In genomic region chr7:18959446-18959845, GRCm38 (mm10) we compare ENCODE assay signal across 11 mouse cellular contexts. TPM values are rescaled to one million over a fixed set of nuclear protein-coding genes. Genes with fewer than 3 reads are reported as not detected.
DNase-seq lines count a peak whose midpoint lies in the region; ATAC-seq lines count a peak whose summit lies in the region.
"Had no signal": no experiment of that assay in that cellular context is flagged by ENCODE, and none has a peak within 500 bp of the region (broad histone marks: within the 10 kb centered on the region; RNA-seq: fewer than 3 reads in every experiment).

No protein-coding gene starts in this region.

- no peaks in the 10 kb centered on the region for H3K36me3 ChIP-seq in kidney, embryonic 14.5 days (ENCODE audit: control insufficient read depth, insufficient read depth, low read length)
- H3K36me3 ChIP-seq in heart, embryonic 14.5 days (ENCODE audit: control insufficient read depth, insufficient read depth, low read length) = no peaks in the 10 kb centered on the region
- H3K36me3 ChIP-seq in liver, embryonic 16.5 days (ENCODE audit: control insufficient read depth, insufficient read depth) = no peaks in the 10 kb centered on the region
- H3K36me3 ChIP-seq: limb, embryonic 15.5 days had no signal

- DNase-seq in kidney, adult 11 months = peak; percentile 56
- DNase-seq in adrenal gland, postnatal 14 days = peak; percentile 54
- DNase-seq in layer of hippocampus, postnatal 10 days (ENCODE audit: low spot score in 2 of 2) = no peak
- no peak for DNase-seq in thymus, postnatal 4 days
- DNase-seq in adipocyte (ENCODE audit: low spot score) = no peak

- H3K4me3 ChIP-seq in kidney, embryonic 14.5 days (ENCODE audit: low read length) = no peak overlapping the region
- 0 out of 4 replicates have a peak overlapping the region, but pooled peaks of 1 of the 2 experiments have one; percentile 4 for H3K4me3 ChIP-seq in heart, embryonic 14.5 days (ENCODE audit: control insufficient read depth in 1 of 2, insufficient read depth in 1 of 2, low read depth in 1 of 2, low read length in 2 of 2)
- no peak overlapping the region for H3K4me3 ChIP-seq in liver, embryonic 16.5 days (ENCODE audit: low read depth, low read length)

- WGBS in kidney, embryonic 14.5 days = 51% methylated on average over 8 of the region's 8 CpGs
- 46% methylated on average over 8 of the region's 8 CpGs for WGBS in heart, embryonic 14.5 days
- WGBS in liver, embryonic 16.5 days (ENCODE audit: insufficient replicate concordance) = 16% methylated on average over 8 of the region's 8 CpGs

- no peak overlapping the region for H3K4me2 ChIP-seq in kidney, embryonic 14.5 days (replicated peaks; ENCODE audit: low read depth, low read length)
- H3K4me2 ChIP-seq in heart, embryonic 14.5 days (ENCODE audit: low read length) = peak overlapping the region; percentile 99; the same call in 1 of the 2 replicates
- H3K4me2 ChIP-seq in liver, embryonic 16.5 days (ENCODE audit: low read depth, low read length) = no peak overlapping the region
- H3K4me2 ChIP-seq: limb, embryonic 15.5 days had no signal

- no peak overlapping the region for H3K27ac ChIP-seq in kidney, embryonic 14.5 days (ENCODE audit: low read depth, low read length)
- peak overlapping the region; percentile 50 to 69 for H3K27ac ChIP-seq in heart, embryonic 14.5 days (replicated peaks in 1 of 2; ENCODE audit: control insufficient read depth in 1 of 2, insufficient read depth in 1 of 2, low read depth in 2 of 2, low read length in 2 of 2)
- H3K27ac ChIP-seq in liver, embryonic 16.5 days (ENCODE audit: low read length) = no peak overlapping the region
- H3K27ac ChIP-seq: limb, embryonic 15.5 days had no signal

- peaks cover 4% of the 10 kb centered on the region; the same call in 1 of the 2 replicates for H3K4me1 ChIP-seq in kidney, embryonic 14.5 days (ENCODE audit: control insufficient read depth, insufficient read depth, low read length)
- H3K4me1 ChIP-seq in heart, embryonic 14.5 days (ENCODE audit: control insufficient read depth in 2 of 2, insufficient read depth in 2 of 2, low read length in 2 of 2) = peaks cover 0 to 13% of the 10 kb centered on the region in 2 experiments; a peak in 3 of 4 replicates
- H3K4me1 ChIP-seq in liver, embryonic 16.5 days (ENCODE audit: control insufficient read depth, low read depth, low read length) = no peaks in the 10 kb centered on the region; the same call in none of the 2 replicates

- peaks cover 78% of the 10 kb centered on the region for H3K27me3 ChIP-seq in kidney, embryonic 14.5 days (ENCODE audit: control insufficient read depth, insufficient read depth, low read length)
- H3K27me3 ChIP-seq in heart, embryonic 14.5 days (ENCODE audit: control insufficient read depth, insufficient read depth, low read length) = peaks cover 75% of the 10 kb centered on the region
- H3K27me3 ChIP-seq in liver, embryonic 16.5 days (ENCODE audit: control insufficient read depth, insufficient read depth, low read depth, low read length) = peaks cover 83% of the 10 kb centered on the region
- H3K27me3 ChIP-seq: Patski had no signal

- no peak overlapping the region for H3K9ac ChIP-seq in kidney, embryonic 14.5 days (ENCODE audit: low read depth, low read length)
- H3K9ac ChIP-seq in heart, embryonic 14.5 days (ENCODE audit: low read length) = no peak overlapping the region
- no peak overlapping the region for H3K9ac ChIP-seq in liver, embryonic 16.5 days (ENCODE audit: low read depth, low read length)
- H3K9ac ChIP-seq: limb, embryonic 15.5 days had no signal

- H3K9me3 ChIP-seq in kidney, embryonic 14.5 days (ENCODE audit: control insufficient read depth, low read length) = no peaks in the 10 kb centered on the region
- no peaks in the 10 kb centered on the region for H3K9me3 ChIP-seq in heart, embryonic 14.5 days (ENCODE audit: control insufficient read depth, low read length)
- no peaks in the 10 kb centered on the region for H3K9me3 ChIP-seq in liver, embryonic 16.5 days (replicated peaks; ENCODE audit: control insufficient read depth, low read length)
- H3K9me3 ChIP-seq: limb, embryonic 15.5 days had no signal

- ATAC-seq in kidney, embryonic 14.5 days (ENCODE audit: low FRiP score, low TSS enrichment) = no peak
- ATAC-seq in heart, embryonic 14.5 days (ENCODE audit: insufficient number of reproducible peaks, insufficient read depth, low FRiP score, low read depth) = peak; percentile 57; the same call in 1 of the 2 replicates
- peak; percentile 12; the same call in 1 of the 2 replicates for ATAC-seq in liver, embryonic 16.5 days (ENCODE audit: low read depth)
- ATAC-seq: Patski had no signal

RNA-seq across cellular contexts. Expression of gene Nanos2, which starts 27.8 kb away (rescaled TPM):
- not detected in 2 replicates for polyA plus RNA-seq in kidney, embryonic 14.5 days (2014; fragmentation: Nextera tagmentation; extraction: Ambion mirVana)
- total RNA-seq in adrenal gland, postnatal 14 days (2021) = not detected in 2 replicates
- polyA plus RNA-seq in heart, embryonic 14.5 days (2014; fragmentation: Nextera tagmentation; extraction: Ambion mirVana) = not detected in 2 replicates
- not detected in 2 replicates for polyA plus RNA-seq in liver, embryonic 16.5 days (2015; fragmentation: Nextera tagmentation; extraction: Ambion mirVana)
- 1 to 10 TPM in 1 of 2 experiments, under 1 TPM in 1; 0.91 to 1.3 TPM for total RNA-seq in layer of hippocampus, postnatal 10 days (2021)
- total RNA-seq: gastrocnemius, adult 8-10 months had no signal
- polyA plus RNA-seq: limb, embryonic 15.5 days; Patski had no signal

RNA-seq across cellular contexts. Expression of gene Mypop, which starts 31.6 kb away (rescaled TPM):
- 3.9 and 4.9 TPM in 2 replicates for polyA plus RNA-seq in kidney, embryonic 14.5 days (2014; fragmentation: Nextera tagmentation; extraction: Ambion mirVana)
- 7.1 and 8.2 TPM in 2 replicates for total RNA-seq in adrenal gland, postnatal 14 days (2021)
- 1.3 and 1.6 TPM in 2 replicates for polyA plus RNA-seq in heart, embryonic 14.5 days (2014; fragmentation: Nextera tagmentation; extraction: Ambion mirVana)
- 0.12 and 0.48 TPM in 2 replicates for polyA plus RNA-seq in liver, embryonic 16.5 days (2015; fragmentation: Nextera tagmentation; extraction: Ambion mirVana)
- 10 to 100 TPM; 28.0 to 29.1 TPM for total RNA-seq in layer of hippocampus, postnatal 10 days (2021)

RNA-seq across cellular contexts. Expression of gene Nova2, which starts 33.8 kb away (rescaled TPM):
- 0.96 and 1.1 TPM in 2 replicates for polyA plus RNA-seq in kidney, embryonic 14.5 days (2014; fragmentation: Nextera tagmentation; extraction: Ambion mirVana)
- total RNA-seq in adrenal gland, postnatal 14 days (2021) = 7.2 and 8.0 TPM in 2 replicates
- polyA plus RNA-seq in heart, embryonic 14.5 days (2014; fragmentation: Nextera tagmentation; extraction: Ambion mirVana) = 0.57 and 0.88 TPM in 2 replicates
- polyA plus RNA-seq in liver, embryonic 16.5 days (2015; fragmentation: Nextera tagmentation; extraction: Ambion mirVana) = 0.06 and 0.09 TPM in 2 replicates
- 100 to 1,000 TPM; 106 to 112 TPM for total RNA-seq in layer of hippocampus, postnatal 10 days (2021)

RNA-seq across cellular contexts. Expression of gene Irf2bp1, which starts 44.4 kb away (rescaled TPM):
- 28.6 and 30.3 TPM in 2 replicates for polyA plus RNA-seq in kidney, embryonic 14.5 days (2014; fragmentation: Nextera tagmentation; extraction: Ambion mirVana)
- total RNA-seq in adrenal gland, postnatal 14 days (2021) = 35.9 and 38.6 TPM in 2 replicates
- 14.8 and 17.8 TPM in 2 replicates for polyA plus RNA-seq in heart, embryonic 14.5 days (2014; fragmentation: Nextera tagmentation; extraction: Ambion mirVana)
- polyA plus RNA-seq in liver, embryonic 16.5 days (2015; fragmentation: Nextera tagmentation; extraction: Ambion mirVana) = 6.4 and 6.6 TPM in 2 replicates
- 10 to 100 TPM; 45.5 to 49.7 TPM for total RNA-seq in layer of hippocampus, postnatal 10 days (2021)

RNA-seq across cellular contexts. Expression of gene Ccdc61, which starts 49.2 kb away (rescaled TPM):
- polyA plus RNA-seq in kidney, embryonic 14.5 days (2014; fragmentation: Nextera tagmentation; extraction: Ambion mirVana) = 21.0 and 21.4 TPM in 2 replicates
- 12.2 and 12.9 TPM in 2 replicates for total RNA-seq in adrenal gland, postnatal 14 days (2021)
- 12.2 and 14.3 TPM in 2 replicates for polyA plus RNA-seq in heart, embryonic 14.5 days (2014; fragmentation: Nextera tagmentation; extraction: Ambion mirVana)
- 7.9 and 8.4 TPM in 2 replicates for polyA plus RNA-seq in liver, embryonic 16.5 days (2015; fragmentation: Nextera tagmentation; extraction: Ambion mirVana)
- total RNA-seq in layer of hippocampus, postnatal 10 days (2021) = 10 to 100 TPM; 11.9 to 14.4 TPM

Comparison
In these comparisons a context has a peak if more than half of its experiments do, and no peak if none do; other contexts are left out.
1. DNase-seq: peak in kidney, adult 11 months (single experiment) and adrenal gland, postnatal 14 days (single experiment); none in layer of hippocampus, postnatal 10 days (0 of 2), thymus, postnatal 4 days (single experiment) and adipocyte (single experiment).
2. H3K27ac ChIP-seq: peak in heart, embryonic 14.5 days (2 of 2); none in kidney, embryonic 14.5 days (single experiment) and liver, embryonic 16.5 days (single experiment).